Mouse (Mus musculus) retina, embryonic 14.5 days (tissue): ENCODE results near the gene Rbfox2.
A peak's percentile ranks its signal among the peaks of the same experiment; 100 is the strongest.
"Not testable (repeated sequence)": the region's sequence is repeated elsewhere in the genome, so short reads cannot be mapped to it uniquely, and the experiment has no call there.

Experiments
- DNase-seq: peaks from one replicate; pipeline ENCODE4 v3.0.0-alpha.2; 2015; ENCODE audit warnings: low spot score

The Rbfox2 gene

GRCm38 (mm10) chr15:77306547-77307261 is at the start of gene Rbfox2:
TSS of gene Rbfox2 (minus strand) at chr15:77307004.
- peak; percentile 96 for DNase-seq

GRCm38 (mm10) chr15:77356248-77356810 is 49.5 kb upstream of the Rbfox2 start:
- DNase-seq = no peak

- no peak for DNase-seq
These were observed 48.2 kb upstream of the Rbfox2 start for GRCm38 (mm10) chr15:77354848-77355551.

- DNase-seq = no peak
These were observed 47.7 kb upstream of the Rbfox2 start for GRCm38 (mm10) chr15:77354496-77354847.

- DNase-seq = no peak
These were observed 47.0 kb upstream of the Rbfox2 start for GRCm38 (mm10) chr15:77353764-77354163.

GRCm38 (mm10) chr15:77352863-77353262 is 46.1 kb upstream of the Rbfox2 start:
- DNase-seq = no peak

- no peak for DNase-seq
These were observed 43.3 kb upstream of the Rbfox2 start for GRCm38 (mm10) chr15:77350117-77350516.

GRCm38 (mm10) chr15:77348146-77348545 is 41.3 kb upstream of the Rbfox2 start:
- DNase-seq = no peak

GRCm38 (mm10) chr15:77344127-77345125 is 37.6 kb upstream of the Rbfox2 start:
- DNase-seq = no peak

- DNase-seq = peak; percentile 92
These were observed 36.8 kb upstream of the Rbfox2 start for GRCm38 (mm10) chr15:77343527-77344091.

- no peak for DNase-seq
These were observed 36.2 kb upstream of the Rbfox2 start for GRCm38 (mm10) chr15:77342962-77343526.

- no peak for DNase-seq
These were observed 35.2 kb upstream of the Rbfox2 start for GRCm38 (mm10) chr15:77342005-77342404.

- no peak for DNase-seq
These were observed 33.8 kb upstream of the Rbfox2 start for GRCm38 (mm10) chr15:77340581-77340980.

- DNase-seq = no peak
These were observed 32.2 kb upstream of the Rbfox2 start for GRCm38 (mm10) chr15:77338924-77339429.

GRCm38 (mm10) chr15:77338451-77338850 is 31.6 kb upstream of the Rbfox2 start:
- DNase-seq = no peak

- no peak for DNase-seq
These were observed 31.1 kb upstream of the Rbfox2 start for GRCm38 (mm10) chr15:77337926-77338325.

- DNase-seq = no peak
These were observed 30.2 kb upstream of the Rbfox2 start for GRCm38 (mm10) chr15:77336968-77337341.

- DNase-seq = peak; percentile 93
These were observed 29.6 kb upstream of the Rbfox2 start for GRCm38 (mm10) chr15:77336287-77336967.

- DNase-seq = not testable (repeated sequence)
These were observed 28.4 kb upstream of the Rbfox2 start for GRCm38 (mm10) chr15:77335185-77335584.

GRCm38 (mm10) chr15:77332272-77332991 is 25.6 kb upstream of the Rbfox2 start:
- no peak for DNase-seq
